Mouse (Mus musculus): ENCODE results near the gene Rfx4. TPM values are rescaled to one million over a fixed set of nuclear protein-coding genes. Genes with fewer than 3 reads are reported as not detected.

The Rfx4 gene
- polyA plus RNA-seq, 1 experiment = not detected

- no peak overlapping the region for H3K27ac ChIP-seq (ENCODE audit: control insufficient read depth, insufficient read depth, low read depth, low read length, poor library complexity)
- no peak overlapping the region for H3K4me3 ChIP-seq (replicated peaks; ENCODE audit: control insufficient read depth, low read depth, low read length)
- 12% methylated on average over 45 of the region's 46 CpGs for WGBS
- no peaks in the 10 kb centered on the region; the same call in 1 of the 2 replicates for H3K4me1 ChIP-seq (ENCODE audit: control insufficient read depth, insufficient read depth, low read length)
- TF ChIP-seq POLR2A (IDR thresholded peaks at IDR 0.05; ENCODE audit: borderline replicate concordance, control insufficient read depth, low read depth, low read length) = no peak
- no peak for TF ChIP-seq CTCF (IDR thresholded peaks at IDR 0.05; ENCODE audit: control insufficient read depth, insufficient read depth, low read length)
Measured at GRCm38 (mm10) chr10:84760118-84761111, 4.6 kb downstream of the Rfx4 start.

- Histone ChIP-seq H3K27ac (ENCODE audit: control insufficient read depth, insufficient read depth, low read depth, low read length, poor library complexity) (no peak overlapping the region), H3K4me1 (ENCODE audit: control insufficient read depth, insufficient read depth, low read length) (peaks cover 6% of the 10 kb centered on the region), H3K4me3 (replicated peaks; ENCODE audit: control insufficient read depth, low read depth, low read length) (no peak overlapping the region)
- TF ChIP-seq CTCF (IDR thresholded peaks at IDR 0.05; ENCODE audit: control insufficient read depth, insufficient read depth, low read length) (no peak), POLR2A (IDR thresholded peaks at IDR 0.05; ENCODE audit: borderline replicate concordance, control insufficient read depth, low read depth, low read length) (no peak)
- 74% methylated on average over 10 of the region's 10 CpGs for WGBS
Measured at GRCm38 (mm10) chr10:84768766-84769165, 12.9 kb downstream of the Rfx4 start.

GRCm38 (mm10) chr10:84772380-84773130, 16.7 kb downstream of the Rfx4 start:
- TF ChIP-seq CTCF (IDR thresholded peaks at IDR 0.05; ENCODE audit: control insufficient read depth, insufficient read depth, low read length) (no peak), POLR2A (IDR thresholded peaks at IDR 0.05; ENCODE audit: borderline replicate concordance, control insufficient read depth, low read depth, low read length) (no peak)
- Histone ChIP-seq H3K4me1 (ENCODE audit: control insufficient read depth, insufficient read depth, low read length) (peaks cover 14% of the 10 kb centered on the region), H3K4me3 (replicated peaks; ENCODE audit: control insufficient read depth, low read depth, low read length) (no peak overlapping the region), H3K27ac (ENCODE audit: control insufficient read depth, insufficient read depth, low read depth, low read length, poor library complexity) (no peak overlapping the region)
- WGBS = 15% methylated on average over 4 of the region's 4 CpGs

- no peak for TF ChIP-seq CTCF (IDR thresholded peaks at IDR 0.05; ENCODE audit: control insufficient read depth, insufficient read depth, low read length)
- TF ChIP-seq POLR2A (IDR thresholded peaks at IDR 0.05; ENCODE audit: borderline replicate concordance, control insufficient read depth, low read depth, low read length) = no peak
- H3K4me3 ChIP-seq (replicated peaks; ENCODE audit: control insufficient read depth, low read depth, low read length) = no peak overlapping the region
- H3K27ac ChIP-seq (ENCODE audit: control insufficient read depth, insufficient read depth, low read depth, low read length, poor library complexity) = no peak overlapping the region
- H3K4me1 ChIP-seq (ENCODE audit: control insufficient read depth, insufficient read depth, low read length) = peaks cover 17% of the 10 kb centered on the region
- WGBS = 79% methylated on average over 4 of the region's 4 CpGs
Measured at GRCm38 (mm10) chr10:84773889-84774288, 18.0 kb downstream of the Rfx4 start.

- Histone ChIP-seq H3K4me1 (ENCODE audit: control insufficient read depth, insufficient read depth, low read length) (peaks cover 17% of the 10 kb centered on the region), H3K27ac (ENCODE audit: control insufficient read depth, insufficient read depth, low read depth, low read length, poor library complexity) (peak overlapping the region; percentile 13; the same call in 1 of the 2 replicates), H3K4me3 (replicated peaks; ENCODE audit: control insufficient read depth, low read depth, low read length) (no peak overlapping the region)
- WGBS = under 1% methylated on average over 12 of the region's 12 CpGs
- TF ChIP-seq CTCF (IDR thresholded peaks at IDR 0.05; ENCODE audit: control insufficient read depth, insufficient read depth, low read length) = no peak
- TF ChIP-seq POLR2A (IDR thresholded peaks at IDR 0.05; ENCODE audit: borderline replicate concordance, control insufficient read depth, low read depth, low read length) = peak; percentile 51; the same call in 1 of the 2 replicates
Measured at GRCm38 (mm10) chr10:84774573-84774972, 18.7 kb downstream of the Rfx4 start.

GRCm38 (mm10) chr10:84777109-84777508, 21.2 kb downstream of the Rfx4 start:
- 64% methylated on average over 5 of the region's 5 CpGs for WGBS
- no peak overlapping the region for H3K27ac ChIP-seq (ENCODE audit: control insufficient read depth, insufficient read depth, low read depth, low read length, poor library complexity)
- TF ChIP-seq CTCF (IDR thresholded peaks at IDR 0.05; ENCODE audit: control insufficient read depth, insufficient read depth, low read length) (no peak), POLR2A (IDR thresholded peaks at IDR 0.05; ENCODE audit: borderline replicate concordance, control insufficient read depth, low read depth, low read length) (no peak)
- H3K4me3 ChIP-seq (replicated peaks; ENCODE audit: control insufficient read depth, low read depth, low read length) = no peak overlapping the region
- H3K4me1 ChIP-seq (ENCODE audit: control insufficient read depth, insufficient read depth, low read length) = peaks cover 17% of the 10 kb centered on the region

- TF ChIP-seq CTCF (IDR thresholded peaks at IDR 0.05; ENCODE audit: control insufficient read depth, insufficient read depth, low read length) (no peak), POLR2A (IDR thresholded peaks at IDR 0.05; ENCODE audit: borderline replicate concordance, control insufficient read depth, low read depth, low read length) (no peak)
- Histone ChIP-seq H3K4me1 (ENCODE audit: control insufficient read depth, insufficient read depth, low read length) (peaks cover 14% of the 10 kb centered on the region), H3K27ac (ENCODE audit: control insufficient read depth, insufficient read depth, low read depth, low read length, poor library complexity) (peak overlapping the region; percentile 27), H3K4me3 (replicated peaks; ENCODE audit: control insufficient read depth, low read depth, low read length) (no peak overlapping the region)
- 24% methylated on average over 7 of the region's 7 CpGs for WGBS
Measured at GRCm38 (mm10) chr10:84777974-84778373, 22.1 kb downstream of the Rfx4 start.

GRCm38 (mm10) chr10:84780828-84781227, 25.0 kb downstream of the Rfx4 start:
- Histone ChIP-seq H3K4me3 (replicated peaks; ENCODE audit: control insufficient read depth, low read depth, low read length) (no peak overlapping the region), H3K27ac (ENCODE audit: control insufficient read depth, insufficient read depth, low read depth, low read length, poor library complexity) (no peak overlapping the region), H3K4me1 (ENCODE audit: control insufficient read depth, insufficient read depth, low read length) (peaks cover 9% of the 10 kb centered on the region; the same call in 1 of the 2 replicates)
- TF ChIP-seq CTCF (IDR thresholded peaks at IDR 0.05; ENCODE audit: control insufficient read depth, insufficient read depth, low read length) (no peak), POLR2A (IDR thresholded peaks at IDR 0.05; ENCODE audit: borderline replicate concordance, control insufficient read depth, low read depth, low read length) (no peak)
- WGBS = 58% methylated on average over 4 of the region's 4 CpGs

All from bone marrow, adult 2 months (tissue).